Mouse (Mus musculus) liver, adult 2 months (tissue): Measurements from ENCODE around the gene Cmtm7. TPM values are rescaled to one million over a fixed set of nuclear protein-coding genes. Genes with fewer than 3 reads are reported as not detected.

Source experiments
- DNase-seq: peaks from one replicate; pipeline ENCODE4 v3.0.0-alpha.2; 2011; ENCODE audit warnings: low read depth, low spot score; ENCODE audit errors: extremely low read depth
- H3K27ac ChIP-seq: fragments of 200-500 bp; replicated peaks from 2 replicates; pipeline ENCODE4 v1.5.1; 2012; ENCODE audit warnings: low read depth, mild to moderate bottlenecking, control low read depth, inconsistent platforms, low read length; ENCODE audit not compliant: insufficient read depth
- H3K27me3 ChIP-seq: fragments of 200-500 bp; 2 replicates; pipeline ENCODE4 v1.6.1; 2012; ENCODE audit warnings: mild to moderate bottlenecking, moderate library complexity, low read length, inconsistent platforms; ENCODE audit not compliant: control insufficient read depth, insufficient read depth
- H3K36me3 ChIP-seq: fragments of 200-500 bp; 2 replicates; pipeline ENCODE4 v1.6.1; 2012; ENCODE audit warnings: low read length, inconsistent platforms; ENCODE audit not compliant: control insufficient read depth, insufficient read depth
- H3K4me1 ChIP-seq: fragments of 200-500 bp; 2 replicates; pipeline ENCODE4 v1.6.1; 2011; ENCODE audit warnings: low read length; ENCODE audit not compliant: control insufficient read depth, insufficient read depth
- H3K4me3 ChIP-seq: fragments of 200-500 bp; 2 replicates; pipeline ENCODE4 v1.5.1; 2011; ENCODE audit warnings: low read depth, mild to moderate bottlenecking, control low read depth, low read length, moderate library complexity; ENCODE audit not compliant: insufficient read depth
- H3K79me2 ChIP-seq: fragments of 200-500 bp; 2 replicates; pipeline ENCODE4 v1.6.1; 2012; ENCODE audit warnings: inconsistent platforms, mild to moderate bottlenecking, low read length, moderate library complexity; ENCODE audit not compliant: control insufficient read depth, insufficient read depth
- H3K9ac ChIP-seq: fragments of 200-500 bp; 2 replicates; pipeline ENCODE4 v1.6.1; 2012; ENCODE audit warnings: low read depth, mild to moderate bottlenecking, control low read depth, inconsistent platforms, low read length
- CTCF ChIP-seq: fragments of 200-500 bp; IDR thresholded peaks from 2 replicates; pipeline ENCODE4 v1.5.1; 2011; ENCODE audit warnings: low read depth, low read length, control low read depth
- POLR2A ChIP-seq: fragments of 200-500 bp; IDR thresholded peaks from 2 replicates; pipeline ENCODE4 v1.6.1; 2011; ENCODE audit warnings: low read length, control low read depth; ENCODE audit not compliant: insufficient read depth; ENCODE audit errors: extremely low read depth
- WGBS: fragments of 180-500 bp; shearing (Covaris S2); methylation state at CpG from one replicate; pipeline ENCODE4 v1.1.7; 2018; 5-methylcytosine and 5-hydroxymethylcytosine counted together
- polyA plus RNA-seq: library from polyadenylated mRNA; depleted of rRNA; stranded (reverse); fragments of >200 nt; gene quantifications from 2 replicates; pipeline ENCODE4 v1.2.3, GENCODE M21; 2012
- total RNA-seq: library from RNA; depleted of rRNA; stranded (reverse); fragments of >200 nt; gene quantifications from 2 replicates; pipeline ENCODE4 v1.2.3, GENCODE M21; 2014

Gene Cmtm7
- total and polyA plus RNA-seq, 2 experiments = 5.3 to 17.3 TPM

- Histone ChIP-seq H3K27me3 (no peaks in the 10 kb centered on the region), H3K9ac (no peak overlapping the region), H3K27ac (no peak overlapping the region), H3K36me3 (no peaks in the 10 kb centered on the region), H3K4me3 (no peak overlapping the region), H3K79me2 (no peaks in the 10 kb centered on the region), H3K4me1 (no peaks in the 10 kb centered on the region)
- WGBS = 91% methylated on average over 4 of the region's 4 CpGs
- no peak for TF ChIP-seq POLR2A
- TF ChIP-seq CTCF = no peak
- no peak for DNase-seq
These were observed 21.8 kb downstream of the Cmtm7 start for GRCm38 (mm10) chr9:114759886-114760285.

GRCm38 (mm10) chr9:114758801-114759200 is 22.9 kb downstream of the Cmtm7 start:
- no peak for TF ChIP-seq CTCF
- Histone ChIP-seq H3K27ac (no peak overlapping the region), H3K27me3 (no peaks in the 10 kb centered on the region), H3K4me1 (no peaks in the 10 kb centered on the region), H3K79me2 (no peaks in the 10 kb centered on the region), H3K4me3 (no peak overlapping the region), H3K36me3 (no peaks in the 10 kb centered on the region), H3K9ac (no peak overlapping the region)
- no peak for DNase-seq
- 84% methylated on average over 5 of the region's 5 CpGs for WGBS

GRCm38 (mm10) chr9:114758272-114758671 is 23.4 kb downstream of the Cmtm7 start:
- no peak overlapping the region for H3K27ac ChIP-seq
- H3K27me3 ChIP-seq = no peaks in the 10 kb centered on the region
- 69% methylated on average over 7 of the region's 7 CpGs for WGBS
- TF ChIP-seq POLR2A (no peak), CTCF (no peak)
- DNase-seq = no peak
- H3K79me2 ChIP-seq = no peaks in the 10 kb centered on the region
- H3K4me1 ChIP-seq = no peaks in the 10 kb centered on the region
- no peak overlapping the region for H3K4me3 ChIP-seq
- H3K36me3 ChIP-seq = no peaks in the 10 kb centered on the region
- no peak overlapping the region for H3K9ac ChIP-seq

GRCm38 (mm10) chr9:114752863-114753484 is 28.7 kb downstream of the Cmtm7 start:
- DNase-seq = peak; percentile 86
- TF ChIP-seq CTCF (peak; percentile 94), POLR2A (no peak)
- Histone ChIP-seq H3K4me1 (peaks cover 2% of the 10 kb centered on the region; the same call in 1 of the 2 replicates), H3K36me3 (peaks cover 6% of the 10 kb centered on the region; the same call in 1 of the 2 replicates), H3K27ac (no peak overlapping the region), H3K27me3 (no peaks in the 10 kb centered on the region), H3K79me2 (no peaks in the 10 kb centered on the region), H3K9ac (peak overlapping the region; percentile 53), H3K4me3 (peak overlapping the region; percentile 66)
- 2% methylated on average over 36 of the region's 36 CpGs for WGBS

- Histone ChIP-seq H3K9ac (no peak overlapping the region), H3K27me3 (no peaks in the 10 kb centered on the region), H3K36me3 (peaks cover 6% of the 10 kb centered on the region; the same call in 1 of the 2 replicates), H3K27ac (no peak overlapping the region), H3K4me3 (no peak overlapping the region), H3K4me1 (peaks cover 2% of the 10 kb centered on the region; the same call in 1 of the 2 replicates), H3K79me2 (no peaks in the 10 kb centered on the region)
- no peak for DNase-seq
- no peak for TF ChIP-seq CTCF
- TF ChIP-seq POLR2A = no peak
- 68% methylated on average over 9 of the region's 9 CpGs for WGBS
These were observed 29.3 kb downstream of the Cmtm7 start for GRCm38 (mm10) chr9:114752311-114752710.

GRCm38 (mm10) chr9:114751582-114751981 is 30.1 kb downstream of the Cmtm7 start:
- H3K9ac ChIP-seq = no peak overlapping the region
- no peak overlapping the region for H3K4me3 ChIP-seq
- TF ChIP-seq CTCF (0 out of 2 replicates have a peak, but pooled peaks have one; percentile 5), POLR2A (no peak)
- no peaks in the 10 kb centered on the region for H3K27me3 ChIP-seq
- H3K27ac ChIP-seq = no peak overlapping the region
- H3K36me3 ChIP-seq = peaks cover 13% of the 10 kb centered on the region
- H3K79me2 ChIP-seq = no peaks in the 10 kb centered on the region
- 86% methylated on average over 3 of the region's 3 CpGs for WGBS
- H3K4me1 ChIP-seq = peaks cover 2% of the 10 kb centered on the region; the same call in 1 of the 2 replicates
- DNase-seq = no peak
